Mouse (Mus musculus): ENCODE measurements at regions not wholly inside any gene's neighbourhood (a gene's known extent, or its start where the extent isn't known, plus 50 kb on each side); places are given as distances from the start of the nearest gene placed in this dataset.

- no peak for DNase-seq (ENCODE audit: low spot score)
These were observed 100.8 kb downstream of the Tm2d1 start for GRCm38 (mm10) chr4:98282275-98282674.

- DNase-seq (ENCODE audit: low spot score), result no peak
These were observed 124.8 kb downstream of the Tm2d1 start for GRCm38 (mm10) chr4:98258336-98258735.

GRCm38 (mm10) chr4:98257711-98258110, 125.4 kb downstream of the Tm2d1 start:
- DNase-seq (ENCODE audit: low spot score), result peak; percentile 68

DNA sequence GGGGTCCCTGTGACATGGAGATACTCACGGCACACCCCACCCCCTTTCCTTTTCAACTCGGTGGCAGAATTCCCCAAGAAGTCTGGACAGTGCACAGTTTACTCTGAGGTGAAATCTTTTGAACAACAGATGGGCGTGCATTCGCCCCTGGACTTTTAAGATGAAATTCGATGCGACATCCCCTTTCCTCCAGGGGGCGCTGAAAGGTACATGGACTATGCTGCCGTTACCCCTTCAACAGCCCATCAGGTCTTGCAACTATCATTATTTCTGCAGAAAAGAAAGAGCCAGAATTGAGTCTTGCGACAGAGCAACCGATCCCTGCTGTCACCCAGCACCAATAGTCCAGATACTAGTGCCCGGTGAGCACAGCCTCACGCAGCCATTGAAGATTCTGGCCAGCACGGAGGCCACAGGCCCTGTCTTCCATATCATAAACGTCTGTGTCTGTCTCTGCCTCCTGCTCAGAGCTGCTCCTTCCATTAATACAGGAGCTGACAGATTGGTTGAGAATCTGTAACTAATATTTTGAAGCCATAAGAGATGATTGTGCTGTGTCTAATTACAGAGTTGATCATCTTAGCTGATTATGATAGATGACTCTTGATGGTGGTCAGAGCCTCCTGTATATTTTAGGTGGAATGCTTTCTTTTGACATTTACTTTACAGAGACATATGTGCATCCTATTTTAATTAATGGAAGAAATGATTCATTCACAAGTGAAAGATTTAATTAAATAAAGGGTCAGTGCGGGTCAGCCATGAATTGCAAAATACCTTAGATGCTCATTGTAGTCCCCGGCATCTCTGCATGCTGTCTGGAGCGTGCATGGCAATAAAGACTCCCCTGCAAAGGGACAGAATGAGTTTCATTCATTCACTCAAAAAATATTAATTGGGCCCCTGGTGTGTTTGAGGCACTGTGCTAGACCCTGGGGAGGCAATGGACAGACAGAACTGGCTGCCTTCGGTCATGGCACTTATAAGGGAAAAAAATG, 128.0 kb downstream of the Tm2d1 start:
- no peak for DNase-seq (ENCODE audit: low spot score)

DNA sequence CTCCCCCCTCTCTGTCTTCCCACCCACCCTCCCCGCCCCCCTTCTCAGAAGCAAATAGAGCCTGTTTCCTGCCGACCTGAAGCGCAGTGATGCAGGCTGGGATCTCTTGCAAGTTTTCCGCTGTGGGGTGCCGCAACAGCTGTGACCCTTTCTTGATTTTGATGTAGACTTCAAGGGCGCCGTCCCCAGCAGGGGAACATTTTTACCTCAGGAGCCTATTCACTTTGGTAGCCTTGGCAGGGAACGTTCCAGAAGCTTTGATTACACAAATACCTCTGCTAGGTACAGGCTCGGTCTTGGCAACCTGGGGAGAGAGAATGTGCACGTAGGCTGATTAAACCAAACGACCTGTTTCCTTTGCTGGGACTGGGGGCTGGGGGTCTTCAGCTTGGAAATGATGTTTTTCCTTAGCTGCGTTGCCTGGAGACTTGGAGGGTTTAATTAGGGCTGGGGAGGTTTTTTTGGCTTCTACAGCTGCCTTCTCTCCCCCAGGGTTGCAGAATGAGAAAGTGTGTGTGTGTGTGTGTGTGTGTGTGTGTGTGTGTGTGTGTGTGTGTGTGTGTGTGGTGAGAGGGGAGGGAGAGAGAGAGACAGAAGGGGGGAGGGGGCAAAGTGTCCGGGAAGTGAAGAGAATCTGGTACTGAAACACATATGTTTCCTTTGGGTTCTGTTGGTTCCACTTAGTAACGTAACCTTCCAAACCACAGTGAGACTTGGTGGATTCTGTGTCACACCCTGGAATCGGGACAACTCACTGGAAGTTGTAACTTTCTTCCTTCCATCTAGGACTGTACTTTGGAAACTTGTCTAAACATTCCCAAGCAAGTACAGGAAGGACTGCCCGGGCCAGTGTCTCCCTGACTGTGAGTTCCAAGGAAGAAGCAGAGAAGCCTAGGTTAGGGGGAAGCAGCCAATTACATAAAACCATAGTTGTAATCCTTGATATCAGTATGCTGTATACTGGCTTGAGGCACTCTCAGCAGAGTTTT, 138.9 kb downstream of the Tm2d1 start:
- no peak for DNase-seq (ENCODE audit: low spot score)

GRCm38 (mm10) chr4:98243502-98243901, 139.6 kb downstream of the Tm2d1 start:
- no peak for DNase-seq (ENCODE audit: low spot score)

DNA sequence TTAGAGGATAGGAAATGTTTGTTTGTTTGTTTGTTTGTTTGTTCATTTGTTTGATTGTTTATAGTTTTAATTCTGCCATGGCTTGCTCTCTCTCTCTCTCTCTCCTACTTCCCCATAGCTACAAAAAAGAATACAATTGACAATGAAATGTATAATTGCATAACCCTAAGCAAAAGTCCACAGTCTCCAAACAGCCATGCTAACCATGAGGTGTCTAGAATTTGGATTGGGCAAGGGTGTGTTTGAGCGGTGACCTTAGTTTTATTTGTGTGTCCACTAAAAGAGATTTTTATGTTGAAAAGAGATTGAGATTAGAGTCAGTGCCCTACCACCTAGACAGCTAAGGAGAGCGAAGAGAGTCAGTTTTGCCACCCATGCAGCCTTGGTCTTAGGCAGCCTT, 141.2 kb downstream of the Tm2d1 start:
- no peak for DNase-seq (ENCODE audit: low spot score)

GRCm38 (mm10) chr4:98240289-98240688, 142.8 kb downstream of the Tm2d1 start:
- no peak for DNase-seq (ENCODE audit: low spot score)

GRCm38 (mm10) chr4:98238075-98238474, 145.0 kb downstream of the Tm2d1 start:
- DNase-seq (ENCODE audit: low spot score), result no peak

GRCm38 (mm10) chr4:98237475-98237874, 145.6 kb downstream of the Tm2d1 start:
- DNase-seq (ENCODE audit: low spot score), result no peak

GRCm38 (mm10) chr4:98236006-98236783, 146.9 kb downstream of the Tm2d1 start:
- DNase-seq (ENCODE audit: low spot score), result no peak

DNA sequence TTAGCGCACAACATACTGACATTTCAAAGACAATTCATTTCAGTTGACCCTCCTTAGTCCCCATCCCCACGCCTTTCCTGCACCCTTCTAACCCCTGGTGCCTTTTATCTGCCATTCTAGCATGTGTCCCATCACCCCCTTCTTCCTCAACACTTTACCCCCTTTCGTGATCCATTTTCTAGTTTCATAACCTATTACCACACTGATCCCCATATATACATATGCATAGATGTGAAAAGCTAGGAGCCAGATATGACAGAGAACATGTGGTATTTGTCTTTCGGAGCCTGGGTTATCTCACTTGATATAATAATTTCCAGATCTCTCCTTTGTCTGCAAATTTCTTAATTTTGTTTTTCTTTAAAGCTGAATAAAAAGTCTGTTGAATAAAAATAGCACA, 154.9 kb downstream of the Tm2d1 start:
- no peak for DNase-seq (ENCODE audit: low spot score)

GRCm38 (mm10) chr4:98224366-98224765, 158.7 kb downstream of the Tm2d1 start:
- DNase-seq (ENCODE audit: low spot score), result no peak

DNA sequence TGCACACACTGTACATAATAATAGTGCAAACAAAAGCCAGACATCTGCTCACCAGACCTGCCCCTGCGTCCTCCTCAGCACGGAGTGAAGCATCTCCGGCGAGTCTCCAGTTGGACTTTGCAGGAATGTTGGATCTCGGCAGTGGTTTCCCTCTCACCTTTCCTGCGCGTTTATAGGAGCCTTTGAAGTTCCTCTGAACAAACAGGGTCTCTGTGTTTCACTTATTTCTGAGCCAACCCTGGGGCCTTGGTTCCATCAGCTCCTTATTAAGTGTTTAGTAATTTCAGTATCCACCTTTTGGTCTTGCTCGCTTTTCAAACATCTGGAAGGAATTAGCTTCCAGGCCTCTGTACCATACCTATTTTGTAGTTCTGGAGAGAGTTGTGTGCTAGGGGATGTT, 159.7 kb downstream of the Tm2d1 start:
- DNase-seq (ENCODE audit: low spot score), result no peak

GRCm38 (mm10) chr4:98221566-98221965, 161.5 kb downstream of the Tm2d1 start:
- no peak for DNase-seq (ENCODE audit: low spot score)

DNA sequence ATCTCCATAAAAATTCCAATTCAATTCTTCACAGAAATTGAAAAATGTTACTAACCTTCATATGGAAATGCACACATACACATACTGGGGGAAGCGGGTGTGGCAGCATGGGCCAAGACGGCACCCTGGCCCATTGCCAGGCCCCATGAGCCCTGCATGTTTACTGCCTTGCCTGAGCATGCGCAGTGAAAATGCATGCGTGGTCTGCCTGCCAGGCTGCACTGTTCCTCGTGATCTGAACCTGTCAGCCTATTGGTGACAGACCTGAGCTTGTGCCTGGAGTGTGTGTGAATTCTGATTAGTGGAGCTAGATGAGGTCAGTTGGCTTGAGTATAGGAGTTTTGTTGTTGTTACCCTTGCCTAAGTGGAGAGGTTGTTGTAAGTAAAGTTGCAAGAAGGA, 167.9 kb downstream of the Tm2d1 start:
- DNase-seq (ENCODE audit: low spot score), result no peak

DNA sequence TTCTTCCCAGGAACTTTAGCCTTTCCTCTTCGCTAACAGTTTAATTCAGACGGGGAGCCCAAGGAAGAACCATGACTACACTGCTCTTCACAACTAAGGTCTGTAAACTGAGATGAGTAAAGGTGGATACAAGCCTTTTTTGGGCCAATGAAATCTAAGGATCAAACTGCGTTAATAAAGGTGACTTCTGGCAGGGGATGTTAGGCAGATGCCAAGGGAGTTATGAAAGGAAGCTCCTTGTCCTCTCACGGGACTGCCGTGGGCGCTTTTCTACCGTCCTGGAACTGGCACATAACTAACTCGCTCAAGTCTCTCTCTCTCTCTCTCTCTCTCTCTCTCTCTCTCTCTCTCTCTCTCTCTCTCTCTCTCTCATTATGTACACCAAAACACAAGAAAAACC, 175.7 kb downstream of the Tm2d1 start:
- DNase-seq (ENCODE audit: low spot score), result no peak

DNA sequence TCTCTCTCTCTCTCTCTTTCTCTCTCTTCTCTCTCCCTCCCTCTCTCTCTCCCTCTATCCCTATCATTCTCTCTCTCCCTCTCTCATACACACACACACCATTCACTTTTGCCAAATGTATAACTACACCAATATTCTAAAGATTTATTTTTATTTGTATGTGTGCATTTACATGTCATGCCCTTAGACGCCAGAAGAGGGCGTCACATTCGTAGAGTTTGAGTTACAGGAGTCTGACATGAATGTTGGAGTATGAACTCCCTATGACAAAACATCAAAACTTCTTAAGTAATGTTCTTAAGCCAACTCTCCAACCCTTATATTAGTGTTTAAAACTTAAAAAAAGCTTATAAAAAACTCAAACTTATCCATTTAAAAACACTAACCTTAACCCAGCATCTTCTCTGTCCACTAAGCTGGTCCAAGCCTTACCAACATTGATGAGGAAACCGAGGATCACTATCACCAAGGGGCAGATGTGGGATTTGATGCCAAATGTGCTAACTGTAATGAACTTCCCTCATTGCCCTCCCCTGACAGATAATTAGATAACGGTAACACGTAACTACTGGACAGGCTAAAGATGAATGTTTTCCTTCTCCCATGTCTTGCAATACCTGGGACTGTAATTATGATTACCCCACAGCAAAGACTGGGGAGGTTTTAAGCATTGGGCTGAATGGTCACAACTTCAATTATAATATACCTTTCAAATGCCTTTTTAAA, 176.7 kb downstream of the Tm2d1 start:
- no peak for DNase-seq (ENCODE audit: low spot score)

DNA sequence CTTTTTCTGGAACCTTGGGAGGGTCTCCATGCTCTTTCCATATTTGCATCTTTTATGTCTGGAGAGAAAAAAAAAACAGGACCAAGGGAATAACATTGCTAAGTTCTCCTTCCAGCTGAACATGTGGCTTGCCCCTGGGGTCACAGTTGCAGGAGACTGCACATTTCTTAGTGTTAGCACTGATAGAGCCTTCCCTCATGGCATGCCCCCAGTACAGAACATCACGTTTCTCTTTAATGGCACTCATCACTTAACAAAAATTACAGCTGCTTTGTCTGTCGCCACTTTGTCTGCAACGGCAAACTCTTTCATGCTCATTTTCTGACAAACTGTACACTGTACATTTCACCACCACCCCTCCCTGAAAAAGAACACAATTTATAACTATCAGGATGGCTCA, 180.0 kb downstream of the Tm2d1 start:
- DNase-seq (ENCODE audit: low spot score), result no peak

DNA sequence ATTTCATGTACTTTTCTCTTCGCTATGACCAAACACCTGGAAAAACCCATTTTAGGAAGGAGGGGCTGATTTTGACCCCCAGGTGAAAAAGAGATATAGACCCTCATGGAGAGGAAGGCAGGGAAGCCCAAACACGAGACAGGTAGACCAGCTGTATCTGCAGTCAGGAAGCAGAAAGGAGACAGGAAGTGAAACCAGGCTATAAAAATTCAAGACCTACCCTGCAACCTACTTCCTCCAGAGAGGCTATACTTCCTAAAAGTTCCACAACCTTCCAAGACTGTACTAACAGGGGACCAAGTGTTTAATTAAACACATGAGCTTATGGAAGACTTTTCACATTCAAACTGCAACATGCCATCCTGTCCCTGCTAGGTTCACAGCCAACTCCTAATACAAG, 180.9 kb downstream of the Tm2d1 start:
- DNase-seq (ENCODE audit: low spot score), result no peak

DNA sequence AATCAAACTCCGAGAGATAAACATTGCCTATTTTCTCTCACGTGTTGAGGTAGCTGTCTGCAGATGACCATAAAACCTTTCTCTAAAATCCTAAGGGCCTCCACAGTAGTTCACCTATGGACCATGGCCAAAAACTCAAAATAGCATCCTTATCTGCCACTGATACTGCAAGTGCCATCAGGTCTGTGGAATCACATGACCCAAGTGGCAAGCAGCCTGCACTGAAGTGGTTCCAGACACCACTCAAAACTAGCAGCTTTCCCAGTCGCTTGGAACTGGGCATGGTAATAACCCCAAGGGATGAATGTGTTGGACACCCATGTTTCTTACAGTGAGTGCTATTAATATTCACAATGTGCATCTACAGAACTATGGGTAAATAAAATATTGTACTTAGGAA, 182.0 kb downstream of the Tm2d1 start:
- no peak for DNase-seq (ENCODE audit: low spot score)
